Mouse (Mus musculus): ENCODE data around the gene Scand1. TPM values are rescaled to one million over a fixed set of nuclear protein-coding genes. Genes with fewer than 3 reads are reported as not detected.

Scand1 gene
- 16.3 and 23.3 TPM in 2 replicates for polyA plus RNA-seq (2011; ENCODE audit: insufficient read length, low read depth, missing spikeins)

DNA sequence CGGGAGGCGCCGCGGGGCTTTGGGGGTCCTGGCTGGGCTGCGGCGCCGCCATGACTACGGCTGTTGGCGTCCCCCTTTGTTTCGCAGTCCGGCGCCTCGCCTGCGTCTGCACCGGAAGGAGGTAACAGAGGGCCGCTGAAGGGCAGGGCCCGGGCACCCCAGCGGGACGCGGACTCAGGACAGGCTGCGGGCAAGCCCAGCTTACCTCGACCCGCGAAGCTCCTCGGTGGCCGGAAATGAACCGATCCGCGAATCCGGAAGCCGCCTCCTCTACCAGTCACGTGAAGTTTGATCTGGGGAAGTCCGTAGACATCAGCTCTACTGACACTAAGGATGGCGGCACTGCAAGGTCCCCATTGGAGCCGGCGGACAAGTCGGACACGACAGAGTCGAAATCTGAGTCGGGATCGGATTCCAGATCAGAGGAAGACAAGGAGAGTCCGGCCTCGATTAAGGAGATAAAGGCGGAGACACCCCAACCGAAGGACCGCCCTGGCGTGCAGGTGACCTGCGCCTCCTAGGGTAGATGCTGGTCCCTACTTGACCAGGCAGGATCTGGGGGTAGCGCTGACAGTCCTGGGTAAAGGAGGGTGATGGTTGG, at the start of gene Scand1, which contains the start of gene Cnbd2:
Gene Scand1 (minus strand): TSS at position 408 of the 601 bp plus-strand sequence.
Gene Cnbd2 (plus strand): TSS at position 3 of the 601 bp plus-strand sequence.
- H3K27ac ChIP-seq (ENCODE audit: insufficient read depth, low read length): peak within 1 kb of the TSS; percentile 94
- TF ChIP-seq CTCF (IDR thresholded peaks at IDR 0.05; ENCODE audit: borderline replicate concordance, insufficient read depth, low read length): 0 out of 2 replicates have a peak, but pooled peaks have one; percentile 23
- peak; percentile 86 for TF ChIP-seq POLR2A (IDR thresholded peaks at IDR 0.05; ENCODE audit: low read depth, low read length)
- peak within 1 kb of the TSS; percentile 67 for H3K4me3 ChIP-seq (ENCODE audit: insufficient read depth, low read length)
- H3K4me1 ChIP-seq (ENCODE audit: control insufficient read depth, insufficient read depth, low read length): peaks cover 4% of the 10 kb centered on the region

DNA sequence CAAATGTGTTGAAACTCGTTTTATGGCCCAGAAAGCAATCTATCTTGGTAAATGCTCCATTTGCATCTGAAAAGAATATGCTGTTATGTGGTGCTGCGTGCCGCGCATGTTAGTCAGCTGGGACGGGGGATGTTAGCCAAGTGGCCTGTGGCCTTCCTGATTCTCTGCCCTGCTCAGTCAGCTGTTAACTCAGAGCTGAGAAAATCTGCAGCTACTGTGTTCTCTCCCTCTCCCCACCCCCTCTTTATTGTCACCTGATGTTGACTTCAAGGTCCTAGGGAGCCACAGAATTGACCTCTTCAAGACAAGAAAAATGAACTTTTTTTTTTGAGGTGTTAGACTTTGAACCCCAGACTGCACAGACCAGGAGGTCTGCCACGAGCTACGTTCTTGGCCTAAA, 43.5 kb upstream of the Scand1 start:
- TF ChIP-seq POLR2A (IDR thresholded peaks at IDR 0.05; ENCODE audit: low read depth, low read length) (no peak), CTCF (IDR thresholded peaks at IDR 0.05; ENCODE audit: borderline replicate concordance, insufficient read depth, low read length) (no peak)

DNA sequence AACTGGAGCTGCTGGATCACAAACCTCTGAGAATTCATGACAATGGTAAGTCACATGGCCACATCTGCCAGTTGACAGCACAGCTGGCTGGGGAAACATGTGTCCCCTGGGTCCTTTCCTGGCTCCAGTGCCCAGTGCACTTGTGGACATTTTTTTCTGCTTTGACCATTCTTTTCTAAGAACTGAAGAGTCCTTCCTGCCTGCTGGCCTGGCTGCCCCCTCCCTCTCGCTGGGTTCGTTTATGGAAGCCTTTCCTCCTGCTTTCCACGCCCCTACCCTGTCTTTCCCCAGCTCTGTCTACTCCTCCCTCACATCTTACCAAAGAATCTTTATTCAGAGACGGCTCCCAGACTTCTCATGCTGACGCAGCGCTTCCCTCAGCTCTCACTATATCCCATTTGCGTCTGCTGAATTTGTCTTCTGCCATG, 40.8 kb upstream of the Scand1 start:
- no peak for TF ChIP-seq CTCF (IDR thresholded peaks at IDR 0.05; ENCODE audit: borderline replicate concordance, insufficient read depth, low read length)
- TF ChIP-seq POLR2A (IDR thresholded peaks at IDR 0.05; ENCODE audit: low read depth, low read length): no peak

More for the DNA sequence above, 43.5 kb upstream of the Scand1 start:
- Histone ChIP-seq H3K4me3 (ENCODE audit: insufficient read depth, low read length) (no peak overlapping the region), H3K4me1 (ENCODE audit: control insufficient read depth, insufficient read depth, low read length) (no peaks in the 10 kb centered on the region), H3K27ac (ENCODE audit: insufficient read depth, low read length) (no peak overlapping the region)

DNA sequence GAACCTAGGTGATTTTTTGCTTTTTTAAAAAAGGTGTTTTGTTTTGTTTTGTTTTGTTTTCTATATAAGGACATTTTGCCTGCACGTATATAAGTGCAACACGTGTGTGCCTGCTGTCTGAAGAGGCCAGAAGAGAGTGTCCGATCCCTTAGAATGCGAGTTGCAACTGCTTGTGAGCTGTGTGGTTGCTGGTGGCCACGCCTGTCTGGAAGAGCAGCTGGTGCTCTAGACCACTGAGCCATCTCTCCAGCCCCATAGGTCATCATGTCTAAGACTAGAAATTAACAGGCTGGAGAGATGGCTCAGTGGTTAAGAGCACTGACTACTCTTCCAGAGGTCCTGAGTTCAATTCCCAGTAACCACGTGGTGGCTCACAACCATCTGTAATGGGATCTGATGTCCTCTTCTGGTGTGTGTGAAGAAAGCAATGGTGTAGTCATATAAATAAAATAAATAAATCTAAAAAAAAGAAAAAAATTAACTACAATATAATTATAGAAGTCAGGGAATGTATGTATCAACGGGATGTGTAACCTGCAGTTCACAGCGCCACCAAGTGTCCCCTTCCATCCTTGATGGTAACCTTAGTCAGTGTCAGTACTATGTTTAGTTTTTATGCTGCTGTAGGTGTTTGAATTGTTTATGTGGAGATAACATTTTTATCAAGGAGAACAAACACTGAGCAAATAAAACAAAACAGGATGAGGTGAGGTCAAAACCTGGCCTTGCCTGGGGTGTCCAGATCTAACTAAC, 40.1 kb upstream of the Scand1 start:
- H3K4me1 ChIP-seq (ENCODE audit: control insufficient read depth, insufficient read depth, low read length): no peaks in the 10 kb centered on the region
- H3K4me3 ChIP-seq (ENCODE audit: insufficient read depth, low read length): no peak overlapping the region
- TF ChIP-seq POLR2A (IDR thresholded peaks at IDR 0.05; ENCODE audit: low read depth, low read length) (no peak), CTCF (IDR thresholded peaks at IDR 0.05; ENCODE audit: borderline replicate concordance, insufficient read depth, low read length) (peak; percentile 11; the same call in 1 of the 2 replicates)
- H3K27ac ChIP-seq (ENCODE audit: insufficient read depth, low read length): no peak overlapping the region

More for the DNA sequence above, 40.8 kb upstream of the Scand1 start:
- H3K4me1 ChIP-seq (ENCODE audit: control insufficient read depth, insufficient read depth, low read length): no peaks in the 10 kb centered on the region
- no peak overlapping the region for H3K27ac ChIP-seq (ENCODE audit: insufficient read depth, low read length)
- H3K4me3 ChIP-seq (ENCODE audit: insufficient read depth, low read length): no peak overlapping the region

DNA sequence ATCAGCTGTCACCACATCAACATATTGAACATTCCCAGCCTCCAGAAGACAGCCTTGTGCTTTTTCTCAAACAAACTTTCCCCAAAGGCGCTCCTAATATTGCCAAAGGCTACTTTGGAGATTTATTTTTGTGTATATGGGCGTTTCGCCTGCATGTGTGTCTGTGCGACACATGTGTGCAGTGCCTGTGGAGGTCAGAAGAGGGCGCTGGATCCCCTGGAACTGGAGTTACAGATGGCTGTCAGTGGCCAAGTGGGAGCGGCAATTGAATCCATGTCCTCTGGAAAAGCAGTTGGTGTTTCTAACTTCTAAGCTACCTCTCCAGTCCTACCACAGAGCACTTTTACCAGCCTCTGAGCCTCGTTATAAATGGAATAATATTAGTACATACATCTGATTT, 38.7 kb upstream of the Scand1 start:
- TF ChIP-seq CTCF (IDR thresholded peaks at IDR 0.05; ENCODE audit: borderline replicate concordance, insufficient read depth, low read length): no peak
- H3K4me3 ChIP-seq (ENCODE audit: insufficient read depth, low read length): no peak overlapping the region
- no peaks in the 10 kb centered on the region for H3K4me1 ChIP-seq (ENCODE audit: control insufficient read depth, insufficient read depth, low read length)
- no peak overlapping the region for H3K27ac ChIP-seq (ENCODE audit: insufficient read depth, low read length)

DNA sequence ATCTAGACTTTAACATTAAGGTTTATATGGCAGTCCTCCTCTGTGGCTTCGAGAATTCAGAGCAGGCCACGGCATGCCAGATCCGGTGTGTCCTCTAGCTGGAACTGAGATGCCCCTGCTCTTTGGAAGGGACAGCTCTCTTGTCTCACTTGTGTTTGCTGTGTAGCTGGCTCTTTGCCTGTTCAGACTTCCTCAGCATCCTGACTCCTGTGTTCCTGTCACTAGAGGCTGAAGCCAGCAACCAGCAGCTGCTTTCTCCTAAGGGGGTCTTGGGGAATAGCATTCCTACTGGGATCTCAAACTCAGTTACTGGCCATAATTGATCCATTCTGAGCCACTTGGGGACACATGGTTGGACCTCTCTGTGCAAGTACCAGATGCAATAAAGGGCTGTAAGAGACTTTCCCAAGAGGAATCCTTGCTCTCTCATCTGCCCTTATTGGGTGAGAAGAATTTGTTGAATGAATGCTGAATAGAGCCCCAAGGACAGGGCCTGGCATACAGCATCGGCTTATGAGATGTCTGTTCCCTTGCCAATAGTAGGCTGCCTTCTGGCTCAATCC, 36.9 kb upstream of the Scand1 start:
- no peak overlapping the region for H3K4me3 ChIP-seq (ENCODE audit: insufficient read depth, low read length)
- TF ChIP-seq POLR2A (IDR thresholded peaks at IDR 0.05; ENCODE audit: low read depth, low read length): no peak
- no peak for TF ChIP-seq CTCF (IDR thresholded peaks at IDR 0.05; ENCODE audit: borderline replicate concordance, insufficient read depth, low read length)
- no peak overlapping the region for H3K27ac ChIP-seq (ENCODE audit: insufficient read depth, low read length)
- H3K4me1 ChIP-seq (ENCODE audit: control insufficient read depth, insufficient read depth, low read length): no peaks in the 10 kb centered on the region

DNA sequence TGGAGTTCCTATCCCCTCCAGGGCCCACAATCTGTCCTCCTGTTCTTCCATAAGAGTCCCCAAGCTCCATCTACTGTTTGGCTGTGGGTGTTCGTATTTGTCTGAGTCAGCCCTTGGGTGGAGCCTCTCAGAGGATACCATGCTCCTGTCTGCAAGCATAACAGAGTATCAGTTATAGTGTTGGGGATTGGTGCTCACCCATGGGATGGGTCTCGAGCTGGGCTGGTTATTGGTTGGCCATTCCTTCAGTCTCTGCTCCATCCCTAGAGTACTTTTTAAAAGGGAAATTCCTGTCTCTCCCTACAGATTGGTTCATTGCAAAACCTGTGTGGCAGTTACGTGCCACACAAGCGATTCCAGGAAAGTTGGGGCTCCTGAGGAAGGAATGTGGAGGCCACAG, 36.3 kb upstream of the Scand1 start:
- TF ChIP-seq CTCF (IDR thresholded peaks at IDR 0.05; ENCODE audit: borderline replicate concordance, insufficient read depth, low read length) (no peak), POLR2A (IDR thresholded peaks at IDR 0.05; ENCODE audit: low read depth, low read length) (no peak)
- H3K4me1 ChIP-seq (ENCODE audit: control insufficient read depth, insufficient read depth, low read length): no peaks in the 10 kb centered on the region
- H3K27ac ChIP-seq (ENCODE audit: insufficient read depth, low read length): no peak overlapping the region
- H3K4me3 ChIP-seq (ENCODE audit: insufficient read depth, low read length): no peak overlapping the region

DNA sequence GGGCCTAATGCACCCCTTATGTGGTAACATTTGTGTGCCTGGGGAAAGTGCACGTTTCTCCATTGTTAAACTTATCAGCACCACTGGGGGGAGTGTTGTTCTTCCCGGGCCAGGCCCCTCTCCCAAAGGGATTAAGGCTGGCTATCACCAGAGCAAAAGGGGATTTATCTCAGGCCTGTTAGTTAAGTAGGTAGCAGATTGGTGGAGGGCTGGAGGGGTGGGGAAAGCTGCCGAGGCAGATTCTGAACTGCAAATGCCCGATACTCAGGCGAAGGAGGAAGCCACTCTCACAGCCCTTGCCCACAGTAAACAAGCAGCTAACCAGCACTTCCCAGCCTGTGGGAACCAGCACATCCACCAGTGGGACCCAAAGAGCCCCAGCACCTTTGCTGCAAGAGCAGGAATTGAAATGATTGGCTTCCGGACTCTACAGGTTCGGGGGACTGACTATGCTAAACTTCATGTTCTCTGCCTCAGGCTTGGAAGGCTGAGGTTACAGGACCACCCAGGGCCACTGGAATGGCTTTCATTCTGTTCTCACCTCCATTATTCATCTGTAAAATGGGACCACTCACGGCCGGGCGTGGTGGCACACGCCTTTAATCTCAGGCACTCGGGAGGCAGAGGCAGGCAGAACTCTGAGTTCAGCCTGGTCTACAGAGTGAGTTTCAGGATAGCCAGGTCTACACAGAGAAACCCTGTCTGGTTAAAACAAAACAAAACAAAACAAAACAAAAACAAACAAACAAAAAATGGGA, 32.5 kb upstream of the Scand1 start:
- TF ChIP-seq POLR2A (IDR thresholded peaks at IDR 0.05; ENCODE audit: low read depth, low read length): no peak
- no peak for TF ChIP-seq CTCF (IDR thresholded peaks at IDR 0.05; ENCODE audit: borderline replicate concordance, insufficient read depth, low read length)

DNA sequence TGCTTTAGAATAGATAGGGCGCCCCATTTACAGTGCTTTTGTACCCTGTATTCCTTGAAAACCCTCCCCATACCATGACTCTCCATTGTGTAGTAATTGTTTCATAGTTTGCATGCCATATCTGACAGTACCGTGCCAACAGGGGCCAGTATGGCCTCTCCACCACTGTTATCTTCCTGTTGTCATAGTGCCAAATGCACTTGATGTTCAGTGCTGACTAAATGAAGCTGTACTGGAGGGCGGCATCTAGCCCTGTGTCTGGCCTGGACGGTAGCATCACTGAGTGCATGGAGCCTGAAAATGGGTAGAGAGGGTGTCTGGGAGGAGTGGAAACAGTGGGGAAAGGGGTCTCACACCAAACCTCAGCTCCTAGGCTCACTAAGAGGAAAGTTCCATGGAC, 27.6 kb upstream of the Scand1 start:
- Histone ChIP-seq H3K4me1 (ENCODE audit: control insufficient read depth, insufficient read depth, low read length) (no peaks in the 10 kb centered on the region), H3K4me3 (ENCODE audit: insufficient read depth, low read length) (no peak overlapping the region), H3K27ac (ENCODE audit: insufficient read depth, low read length) (no peak overlapping the region)
- TF ChIP-seq CTCF (IDR thresholded peaks at IDR 0.05; ENCODE audit: borderline replicate concordance, insufficient read depth, low read length) (no peak), POLR2A (IDR thresholded peaks at IDR 0.05; ENCODE audit: low read depth, low read length) (no peak)

More for the DNA sequence above, 32.5 kb upstream of the Scand1 start:
- H3K27ac ChIP-seq (ENCODE audit: insufficient read depth, low read length): no peak overlapping the region
- no peak overlapping the region for H3K4me3 ChIP-seq (ENCODE audit: insufficient read depth, low read length)
- H3K4me1 ChIP-seq (ENCODE audit: control insufficient read depth, insufficient read depth, low read length): no peaks in the 10 kb centered on the region

All from embryonic fibroblast, embryonic 13.5 days (primary cell).